9 mouse cellular contexts compared by ENCODE assay signal in the genomic region with DNA sequence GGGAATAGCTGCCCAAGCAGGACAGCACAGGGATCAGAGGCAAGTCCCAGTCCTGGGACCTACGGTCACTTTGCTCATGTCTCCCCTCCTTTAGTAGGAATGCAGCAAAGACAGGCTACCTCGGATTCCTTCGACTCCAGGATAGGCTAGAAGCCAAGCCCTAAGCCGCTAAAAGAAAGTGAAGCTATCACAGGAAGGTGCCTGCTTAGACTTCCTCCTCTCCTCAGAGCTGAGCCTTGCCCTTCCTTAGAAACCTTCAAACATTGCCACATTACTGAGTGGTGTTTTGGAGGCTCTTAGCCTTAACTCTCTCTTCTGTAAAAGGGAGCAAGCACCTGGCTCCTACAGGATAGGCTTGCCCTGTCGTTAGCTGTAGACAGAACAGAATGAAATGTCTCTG. TPM values are rescaled to one million over a fixed set of nuclear protein-coding genes. Genes with fewer than 3 reads are reported as not detected.
DNase-seq lines count a peak whose midpoint lies in the region; ATAC-seq and TF ChIP-seq lines count a peak whose summit lies in the region.
"Had no signal": no experiment of that assay in that cellular context is flagged by ENCODE, and none has a peak within 500 bp of the region (broad histone marks: within the 10 kb centered on the region; RNA-seq: fewer than 3 reads in every experiment).

No protein-coding gene starts in this region.

- DNase-seq in forebrain, embryonic 10.5 days (ENCODE audit: extremely low spot score, low spot score), result no peak
- DNase-seq in forebrain, embryonic 11.5 days (ENCODE audit: low spot score), result no peak
- no peak for DNase-seq in lung, postnatal 14 days
- DNase-seq in lung, postnatal 0 days (ENCODE audit: low spot score), result peak; percentile 71
- DNase-seq in yolk sac, embryonic 10.5 days (ENCODE audit: low spot score), result no peak

- peak overlapping the region; percentile 13; the same call in 1 of the 2 replicates for H3K4me3 ChIP-seq in forebrain, embryonic 10.5 days
- no peak overlapping the region for H3K4me3 ChIP-seq in forebrain, embryonic 11.5 days (ENCODE audit: low read depth, low read length)
- H3K4me3 ChIP-seq in lung, embryonic 16.5 days (ENCODE audit: low read length), result no peak overlapping the region
- H3K4me3 ChIP-seq in lung, postnatal 0 days (ENCODE audit: low read depth, low read length), result no peak overlapping the region
- H3K4me3 ChIP-seq in stomach, embryonic 16.5 days (replicated peaks; ENCODE audit: low read length), result no peak overlapping the region
- H3K4me3 ChIP-seq: embryonic facial prominence, embryonic 12.5 days had no signal

- H3K27me3 ChIP-seq in forebrain, embryonic 10.5 days (ENCODE audit: poor library complexity, severe bottlenecking), result peaks cover 78% of the 10 kb centered on the region
- peaks cover 18% of the 10 kb centered on the region for H3K27me3 ChIP-seq in forebrain, embryonic 11.5 days (ENCODE audit: control insufficient read depth, insufficient read depth, low read length)
- H3K27me3 ChIP-seq in lung, embryonic 16.5 days (ENCODE audit: control insufficient read depth, insufficient read depth, low read depth, low read length), result no peaks in the 10 kb centered on the region; the same call in 1 of the 2 replicates
- H3K27me3 ChIP-seq in lung, postnatal 0 days (replicated peaks; ENCODE audit: insufficient read depth, low read length), result no peaks in the 10 kb centered on the region
- no peaks in the 10 kb centered on the region for H3K27me3 ChIP-seq in stomach, embryonic 16.5 days (ENCODE audit: control insufficient read depth, insufficient read depth, low read length)

- no peak for TF ChIP-seq EP300 in lung, postnatal 0 days (IDR thresholded peaks at IDR 0.05)

- H3K9ac ChIP-seq in forebrain, embryonic 11.5 days (ENCODE audit: low read length), result no peak overlapping the region; the same call in 1 of the 2 replicates
- peak overlapping the region; percentile 52 for H3K9ac ChIP-seq in lung, embryonic 16.5 days (ENCODE audit: low read length)
- 0 out of 2 replicates have a peak overlapping the region, but pooled peaks have one; percentile 9 for H3K9ac ChIP-seq in lung, postnatal 0 days (replicated peaks; ENCODE audit: low read depth)
- no peak overlapping the region for H3K9ac ChIP-seq in stomach, embryonic 16.5 days (ENCODE audit: low read length)
- H3K9ac ChIP-seq: embryonic facial prominence, embryonic 12.5 days had no signal

- 48% methylated on average over 5 of the region's 5 CpGs for WGBS in forebrain, embryonic 10.5 days
- 44% methylated on average over 5 of the region's 5 CpGs for WGBS in forebrain, embryonic 11.5 days
- 25% methylated on average over 5 of the region's 5 CpGs for WGBS in lung, embryonic 16.5 days
- 27% methylated on average over 5 of the region's 5 CpGs for WGBS in lung, postnatal 0 days
- 31% methylated on average over 5 of the region's 5 CpGs for WGBS in stomach, embryonic 16.5 days

- peak overlapping the region; percentile 64; the same call in 1 of the 2 replicates for H3K27ac ChIP-seq in forebrain, embryonic 10.5 days
- H3K27ac ChIP-seq in forebrain, embryonic 11.5 days (ENCODE audit: low read depth, low read length), result no peak overlapping the region
- peak overlapping the region; percentile 75 for H3K27ac ChIP-seq in lung, embryonic 16.5 days (ENCODE audit: low read length)
- peak overlapping the region; percentile 68 for H3K27ac ChIP-seq in lung, postnatal 0 days (ENCODE audit: low read length)
- H3K27ac ChIP-seq in stomach, embryonic 16.5 days (ENCODE audit: low read length), result 0 out of 2 replicates have a peak overlapping the region, but pooled peaks have one; percentile 48

- H3K9me3 ChIP-seq in forebrain, embryonic 10.5 days, result no peaks in the 10 kb centered on the region
- no peaks in the 10 kb centered on the region for H3K9me3 ChIP-seq in forebrain, embryonic 11.5 days (ENCODE audit: control insufficient read depth, low read length)
- no peaks in the 10 kb centered on the region for H3K9me3 ChIP-seq in lung, embryonic 16.5 days (ENCODE audit: control insufficient read depth, low read length)
- no peaks in the 10 kb centered on the region for H3K9me3 ChIP-seq in lung, postnatal 0 days (ENCODE audit: low read length)
- no peaks in the 10 kb centered on the region for H3K9me3 ChIP-seq in stomach, embryonic 16.5 days (replicated peaks; ENCODE audit: control insufficient read depth, low read length)
- H3K9me3 ChIP-seq: embryonic facial prominence, embryonic 12.5 days had no signal

- peaks cover 9% of the 10 kb centered on the region for H3K36me3 ChIP-seq in forebrain, embryonic 10.5 days (replicated peaks)
- no peaks in the 10 kb centered on the region for H3K36me3 ChIP-seq in forebrain, embryonic 11.5 days (ENCODE audit: control insufficient read depth, insufficient read depth, low read length)
- peaks cover 9% of the 10 kb centered on the region for H3K36me3 ChIP-seq in lung, embryonic 16.5 days (ENCODE audit: control insufficient read depth, insufficient read depth, low read length)
- no peaks in the 10 kb centered on the region; the same call in 1 of the 2 replicates for H3K36me3 ChIP-seq in lung, postnatal 0 days (ENCODE audit: insufficient read depth, low read length)
- H3K36me3 ChIP-seq in stomach, embryonic 16.5 days (ENCODE audit: control insufficient read depth, insufficient read depth, low read length), result no peaks in the 10 kb centered on the region

- no peak overlapping the region for H3K4me2 ChIP-seq in forebrain, embryonic 11.5 days (ENCODE audit: low read depth, low read length, severe bottlenecking)
- H3K4me2 ChIP-seq in lung, embryonic 16.5 days (ENCODE audit: low read depth, low read length), result 0 out of 2 replicates have a peak overlapping the region, but pooled peaks have one; percentile 17
- H3K4me2 ChIP-seq in lung, postnatal 0 days (replicated peaks; ENCODE audit: low read depth, low read length), result peak overlapping the region; percentile 30; the same call in 1 of the 2 replicates
- H3K4me2 ChIP-seq in stomach, embryonic 16.5 days (ENCODE audit: low read depth, low read length), result peak overlapping the region; percentile 9; the same call in 1 of the 2 replicates
- H3K4me2 ChIP-seq: embryonic facial prominence, embryonic 12.5 days had no signal

- no peak for ATAC-seq in forebrain, embryonic 11.5 days (replicated peaks; ENCODE audit: low FRiP score)
- ATAC-seq in lung, embryonic 16.5 days (ENCODE audit: low read depth), result no peak
- peak; percentile 9 for ATAC-seq in lung, postnatal 0 days
- ATAC-seq in stomach, embryonic 16.5 days (ENCODE audit: insufficient read depth, low FRiP score), result no peak
- no peak for ATAC-seq in erythroid progenitor cell, adult 5-6 weeks (replicated peaks; ENCODE audit: low FRiP score, poor library complexity, severe bottlenecking)

- H3K4me1 ChIP-seq in forebrain, embryonic 10.5 days, result peaks cover 73% of the 10 kb centered on the region
- peaks cover 30% of the 10 kb centered on the region for H3K4me1 ChIP-seq in forebrain, embryonic 11.5 days (replicated peaks; ENCODE audit: control insufficient read depth, insufficient read depth, low read length)
- H3K4me1 ChIP-seq in lung, embryonic 16.5 days (replicated peaks; ENCODE audit: control insufficient read depth, insufficient read depth, low read length), result peaks cover 43% of the 10 kb centered on the region
- H3K4me1 ChIP-seq in lung, postnatal 0 days (ENCODE audit: insufficient read depth, low read depth, low read length), result peaks cover 17% of the 10 kb centered on the region; the same call in 1 of the 2 replicates
- H3K4me1 ChIP-seq in stomach, embryonic 16.5 days (ENCODE audit: control insufficient read depth, insufficient read depth, low read length), result peaks cover 32% of the 10 kb centered on the region

- TF ChIP-seq CTCF in lung, postnatal 0 days (IDR thresholded peaks at IDR 0.05), result no peak

RNA-seq across cellular contexts. Expression of a gene that starts 3.4 kb away (rescaled TPM):
- polyA plus RNA-seq in forebrain, embryonic 10.5 days (2016; fragmentation: Nextera tagmentation; extraction: Ambion mirVana), result 23.3 and 23.9 TPM in 2 replicates
- polyA plus RNA-seq in forebrain, embryonic 11.5 days (2014; fragmentation: Nextera tagmentation; extraction: Ambion mirVana), result 36.1 and 37.7 TPM in 2 replicates
- 83.3 and 110 TPM in 2 replicates for polyA plus RNA-seq in lung, embryonic 16.5 days (2015; fragmentation: Nextera tagmentation; extraction: Ambion mirVana)
- polyA plus RNA-seq in lung, postnatal 0 days (2015; fragmentation: Nextera tagmentation; extraction: Ambion mirVana), result 675 and 696 TPM in 2 replicates
- 70.3 and 79.3 TPM in 2 replicates for polyA plus RNA-seq in stomach, embryonic 16.5 days (2015; fragmentation: Nextera tagmentation; extraction: Ambion mirVana)
- total RNA-seq in erythroid progenitor cell, adult 5-6 weeks (2015; ENCODE audit: low replicate concordance), result 2.5 TPM in 1 of 2 replicates, not detected in the other
- total RNA-seq in erythroid progenitor cell, adult 5-6 weeks (2017; ENCODE audit: low replicate concordance), result 2.2 TPM in 1 of 2 replicates, not detected in the other

RNA-seq across cellular contexts. Expression of a gene that starts 22.0 kb away (rescaled TPM):
- polyA plus RNA-seq in forebrain, embryonic 10.5 days (2016; fragmentation: Nextera tagmentation; extraction: Ambion mirVana), result 12.9 and 18.5 TPM in 2 replicates
- 20.2 and 24.6 TPM in 2 replicates for polyA plus RNA-seq in forebrain, embryonic 11.5 days (2014; fragmentation: Nextera tagmentation; extraction: Ambion mirVana)
- 48.3 and 48.4 TPM in 2 replicates for polyA plus RNA-seq in lung, embryonic 16.5 days (2015; fragmentation: Nextera tagmentation; extraction: Ambion mirVana)
- 40.6 and 41.7 TPM in 2 replicates for polyA plus RNA-seq in lung, postnatal 0 days (2015; fragmentation: Nextera tagmentation; extraction: Ambion mirVana)
- polyA plus RNA-seq in stomach, embryonic 16.5 days (2015; fragmentation: Nextera tagmentation; extraction: Ambion mirVana), result 33.8 and 34.6 TPM in 2 replicates
- 2.5 TPM in 1 of 2 replicates, not detected in the other for total RNA-seq in erythroid progenitor cell, adult 5-6 weeks (2015; ENCODE audit: low replicate concordance)
- 0.39 TPM in 1 of 2 replicates, not detected in the other for total RNA-seq in erythroid progenitor cell, adult 5-6 weeks (2017; ENCODE audit: low replicate concordance)

RNA-seq across cellular contexts. Expression of a gene that starts 43.9 kb away (rescaled TPM):
- polyA plus RNA-seq in forebrain, embryonic 10.5 days (2016; fragmentation: Nextera tagmentation; extraction: Ambion mirVana), result 12.3 and 15.6 TPM in 2 replicates
- 13.5 and 13.6 TPM in 2 replicates for polyA plus RNA-seq in forebrain, embryonic 11.5 days (2014; fragmentation: Nextera tagmentation; extraction: Ambion mirVana)
- polyA plus RNA-seq in lung, embryonic 16.5 days (2015; fragmentation: Nextera tagmentation; extraction: Ambion mirVana), result 1.6 and 2.2 TPM in 2 replicates
- 1.8 and 2.9 TPM in 2 replicates for polyA plus RNA-seq in lung, postnatal 0 days (2015; fragmentation: Nextera tagmentation; extraction: Ambion mirVana)
- polyA plus RNA-seq in stomach, embryonic 16.5 days (2015; fragmentation: Nextera tagmentation; extraction: Ambion mirVana), result 2.5 and 2.8 TPM in 2 replicates
- total RNA-seq in erythroid progenitor cell, adult 5-6 weeks (2015; ENCODE audit: low replicate concordance), result not detected in 2 replicates
- not detected in 2 replicates for total RNA-seq in erythroid progenitor cell, adult 5-6 weeks (2017; ENCODE audit: low replicate concordance)

Comparison
In these comparisons a context has a peak if more than half of its experiments do, and no peak if none do; other contexts are left out.
1. H3K9ac ChIP-seq: peak in lung, embryonic 16.5 days (single experiment) and lung, postnatal 0 days (single experiment); none in forebrain, embryonic 11.5 days (single experiment) and stomach, embryonic 16.5 days (single experiment).